Mouse (Mus musculus) gastrocnemius, postnatal 4 days (tissue): ENCODE measurements around the gene Shld2. TPM values are rescaled to one million over a fixed set of nuclear protein-coding genes. Genes with fewer than 3 reads are reported as not detected.
"Not testable (repeated sequence)": the region's sequence is repeated elsewhere in the genome, so short reads cannot be mapped to it uniquely, and the experiment has no call there.

ENCODE experiments used
- DNase-seq, 2 experiments: peaks; one replicate each; pipeline ENCODE4 v3.0.0; 2021 to 2022; ENCODE audit warnings: low spot score in 2 of 2, mixed read lengths in 2 of 2
- total RNA-seq, 2 experiments: library from RNA; stranded (reverse); gene quantifications; 2 replicates each; pipeline ENCODE4 v1.2.3; 2021

The Shld2 gene
- total RNA-seq, 2 experiments from 2014 or later: 9.2 to 13.0 TPM

- DNase-seq: no peak
These were observed 21.9 kb downstream of the Shld2 start for GRCm38 (mm10) chr14:34288396-34288795.

DNA sequence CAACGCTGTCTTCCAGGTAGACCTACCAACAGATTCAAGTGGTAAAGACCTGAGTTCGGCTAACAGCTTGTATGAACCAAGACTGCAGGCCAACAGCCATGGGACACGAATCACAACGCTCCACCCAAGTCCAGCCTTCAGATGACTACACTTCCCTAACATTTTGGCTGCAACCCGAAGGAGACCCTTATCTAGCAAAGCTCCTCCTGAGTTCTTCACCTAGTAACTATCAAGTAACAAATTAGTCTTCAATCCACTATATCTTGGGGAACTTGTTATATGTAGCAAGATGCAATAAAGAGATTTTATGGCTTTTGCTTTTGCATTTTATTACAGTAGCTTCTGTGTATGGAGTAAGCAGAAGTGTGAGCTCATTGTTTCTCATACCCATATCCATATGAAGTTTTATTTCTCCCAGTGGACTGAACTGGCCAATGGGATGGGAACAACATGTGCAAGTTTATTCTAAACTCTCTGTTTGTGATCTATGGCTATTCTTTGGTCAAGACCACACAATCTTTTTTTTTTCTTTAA lies 28.5 kb downstream of the Shld2 start:
- no peak for DNase-seq

- no peak for DNase-seq
These were observed 29.5 kb downstream of the Shld2 start for GRCm38 (mm10) chr14:34280798-34281197.

DNA sequence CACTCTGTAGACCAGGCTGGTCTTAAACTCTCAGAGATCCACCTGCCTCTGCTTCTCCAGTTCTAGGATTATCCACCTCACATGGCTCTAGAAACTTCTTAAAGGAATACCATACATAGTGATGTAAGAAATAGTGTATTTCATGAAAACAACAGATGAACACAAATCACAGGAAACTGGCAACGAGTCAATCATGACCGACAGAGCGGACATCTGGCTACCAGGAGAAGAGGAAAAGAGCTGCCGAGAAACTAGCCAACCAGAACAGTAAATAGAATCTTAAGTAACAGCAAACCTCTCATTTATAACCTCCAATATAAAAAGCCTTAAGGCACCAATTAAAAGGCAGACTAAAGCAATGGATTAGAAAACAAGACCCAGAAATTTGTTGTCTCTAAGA lies 30.6 kb downstream of the Shld2 start:
- no peak for DNase-seq

GRCm38 (mm10) chr14:34275225-34275624 lies 35.1 kb downstream of the Shld2 start:
- no peak for DNase-seq

DNA sequence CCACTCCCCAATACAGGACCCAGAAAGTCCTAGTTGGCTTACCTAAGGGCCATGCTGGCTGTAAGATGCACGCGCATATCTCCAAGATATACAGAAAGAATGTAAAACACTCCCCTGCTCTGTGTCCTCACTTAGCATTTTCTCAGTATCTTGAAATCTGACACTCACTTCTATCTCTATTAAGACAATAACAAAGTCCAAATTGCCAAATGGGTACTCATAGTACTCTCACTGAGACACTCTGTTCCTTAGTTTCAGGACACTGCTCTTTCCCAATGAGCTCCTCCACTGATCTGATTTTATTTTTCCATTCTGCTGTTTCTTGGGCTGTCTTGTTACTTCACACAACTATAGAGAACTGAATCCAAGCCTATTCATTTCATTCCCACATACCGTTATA lies 36.2 kb downstream of the Shld2 start:
- DNase-seq: no peak

- no peak for DNase-seq
These were observed 37.0 kb downstream of the Shld2 start for GRCm38 (mm10) chr14:34273280-34273679.

GRCm38 (mm10) chr14:34268046-34268445 lies 42.2 kb downstream of the Shld2 start:
- no peak for DNase-seq

GRCm38 (mm10) chr14:34258525-34258924 lies 51.8 kb downstream of the Shld2 start:
- DNase-seq: not testable (repeated sequence)

DNA sequence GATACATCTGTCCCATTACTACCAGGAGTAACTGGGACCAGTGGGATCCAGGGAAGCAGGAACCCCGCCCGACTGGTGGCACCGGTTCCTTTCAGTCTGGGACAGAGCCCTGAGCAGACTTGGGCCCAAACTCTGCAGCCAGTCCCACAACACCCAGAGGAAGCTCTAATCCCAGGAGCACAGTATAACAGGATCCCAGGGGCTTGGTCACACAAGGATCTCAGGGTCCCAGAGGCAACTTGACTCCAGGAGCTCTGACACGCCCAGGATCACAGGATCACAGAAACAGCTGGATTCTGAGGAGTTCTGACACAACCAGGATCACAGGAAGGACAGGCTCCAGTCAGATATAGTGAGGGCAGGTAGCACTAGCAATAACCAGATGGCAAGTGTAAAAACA lies 57.0 kb downstream of the Shld2 start:
- no peak for DNase-seq

GRCm38 (mm10) chr14:34252470-34253145 lies 57.7 kb downstream of the Shld2 start:
- DNase-seq: no peak

GRCm38 (mm10) chr14:34240676-34241075 lies 69.6 kb downstream of the Shld2 start:
- no peak for DNase-seq

GRCm38 (mm10) chr14:34240263-34240662 lies 70.0 kb downstream of the Shld2 start:
- DNase-seq: no peak

DNA sequence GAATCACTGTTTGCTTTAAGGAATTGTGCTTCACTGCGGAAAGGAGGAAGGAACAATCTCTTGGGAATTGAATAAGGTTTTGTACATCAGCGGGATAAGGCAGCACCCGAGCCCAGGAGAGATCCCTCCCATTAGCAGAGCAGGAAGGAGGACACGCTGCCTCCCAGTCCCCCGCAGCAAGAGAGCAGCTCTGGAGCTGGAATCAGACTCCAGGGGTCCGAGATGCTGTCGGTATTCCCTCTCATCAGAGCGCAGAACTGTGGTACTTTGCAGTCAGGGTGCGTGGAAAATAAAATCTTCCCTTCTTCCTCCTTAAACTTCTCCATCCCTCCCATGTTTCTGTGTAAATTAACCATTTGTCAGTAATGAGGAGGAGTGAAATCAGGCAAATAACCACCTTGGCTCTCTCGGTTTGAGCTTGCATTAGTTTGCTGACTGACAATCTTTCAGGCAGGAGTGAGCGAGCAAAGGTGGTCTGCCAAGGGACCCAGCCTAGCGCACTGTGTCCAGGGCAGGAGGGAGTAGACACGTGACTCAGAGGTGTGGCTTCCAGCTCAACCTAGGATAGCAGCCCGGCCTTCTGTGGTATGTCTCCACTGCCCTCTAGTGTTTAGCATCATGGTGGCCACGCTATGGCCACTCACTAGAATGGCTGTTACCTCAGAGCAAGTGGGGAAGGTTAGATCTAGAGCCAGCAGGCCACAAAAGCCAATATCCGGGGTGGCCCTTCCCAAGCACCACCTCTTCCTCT lies 75.5 kb downstream of the Shld2 start:
- peak in 1 of 2 experiments; percentile 66 for DNase-seq

GRCm38 (mm10) chr14:34233846-34234245 lies 76.4 kb downstream of the Shld2 start:
- DNase-seq: no peak

GRCm38 (mm10) chr14:34232866-34233680 lies 77.2 kb downstream of the Shld2 start:
- no peak for DNase-seq

DNA sequence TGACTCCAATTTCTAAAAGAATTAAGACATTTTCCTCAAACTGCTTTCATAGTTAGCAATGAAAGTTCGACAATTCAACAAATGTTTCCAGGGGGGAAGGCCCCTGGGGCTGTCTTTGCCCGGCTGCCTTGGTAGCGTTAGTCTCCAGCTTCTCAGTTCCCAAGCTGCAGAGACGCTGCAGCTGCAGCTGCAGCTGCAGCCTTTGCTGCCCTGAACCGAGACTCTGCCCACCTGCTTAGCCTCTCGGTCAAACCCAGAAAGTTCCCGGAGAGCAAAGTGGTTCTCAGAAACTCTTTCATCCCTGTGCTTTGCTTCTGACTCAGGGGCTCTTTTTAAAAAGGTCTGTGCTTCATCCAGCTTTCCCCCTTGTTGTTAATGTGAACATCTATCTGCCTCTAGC lies 78.0 kb downstream of the Shld2 start:
- DNase-seq: no peak

DNA sequence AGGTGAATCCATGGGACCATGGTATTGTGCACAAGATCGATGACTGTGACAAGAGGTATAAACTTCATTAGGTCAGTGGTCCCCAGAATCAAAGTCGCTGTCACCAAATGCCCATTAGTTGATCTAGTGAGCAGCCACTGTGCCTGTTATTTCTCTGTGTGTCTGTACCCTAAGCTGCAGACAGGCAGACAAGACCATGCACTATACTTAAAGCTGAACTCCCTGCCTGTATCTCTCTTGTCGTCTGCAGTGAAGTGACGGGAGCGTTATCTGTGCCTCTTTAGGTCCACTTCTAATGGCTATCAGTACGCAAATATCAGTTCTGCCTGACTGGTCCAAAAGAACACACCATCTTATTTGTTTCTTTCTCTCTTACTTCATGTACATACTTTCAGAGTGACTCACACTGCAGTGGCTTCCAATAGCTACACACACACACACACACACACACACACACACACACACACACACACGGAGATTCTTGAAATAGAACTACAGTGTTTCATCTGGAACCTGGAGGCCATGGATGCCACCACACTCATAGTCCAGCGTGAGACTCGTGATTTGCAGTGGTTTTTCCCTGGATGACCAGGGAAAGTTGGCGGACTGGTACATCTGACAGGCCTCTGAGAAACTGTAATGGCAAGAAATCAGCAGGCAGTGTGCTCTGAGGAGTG lies 81.3 kb downstream of the Shld2 start:
- DNase-seq: no peak

DNA sequence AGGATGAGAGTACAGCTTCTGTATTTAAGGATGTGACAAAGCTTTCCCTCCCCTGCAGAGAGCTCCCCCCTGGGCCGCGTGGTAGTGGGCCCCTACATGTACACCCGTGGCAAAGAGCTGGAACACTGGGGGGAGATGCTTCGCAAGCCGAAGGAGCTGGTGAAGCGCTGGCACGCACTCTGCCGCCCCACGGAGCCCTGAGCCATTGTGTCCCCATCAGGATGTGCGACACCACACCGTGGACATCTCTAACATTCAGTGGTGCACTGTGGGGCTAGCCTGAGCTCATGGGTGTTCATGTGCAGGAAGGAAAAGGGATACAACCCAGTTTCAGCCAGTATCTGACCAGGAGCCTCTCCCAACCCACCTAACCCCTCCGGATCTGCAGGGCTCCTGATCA lies 82.3 kb downstream of the Shld2 start:
- no peak for DNase-seq

GRCm38 (mm10) chr14:34226566-34226965 lies 83.7 kb downstream of the Shld2 start:
- no peak for DNase-seq

- no peak for DNase-seq
These were observed 84.3 kb downstream of the Shld2 start for GRCm38 (mm10) chr14:34225986-34226385.
